Mouse (Mus musculus): ENCODE measurements around the gene Mug2. TPM values are rescaled to one million over a fixed set of nuclear protein-coding genes. Genes with fewer than 3 reads are reported as not detected.

The Mug2 gene
- not detected in 2 replicates for polyA plus RNA-seq (2012)

GRCm38 (mm10) chr6:122006461-122006860 lies at the start of gene Mug2:
Gene Mug2, plus strand, starts transcription at chr6:122006761.

Other genes with a start within 250 kb of the Mug2 start
- gene Mug1, start 168.2 kb upstream of the Mug2 start, polyA plus RNA-seq (2012) = not detected in 2 replicates

All from megakaryocyte-erythroid progenitor cell, adult 5 weeks (primary cell).